Mouse (Mus musculus) limb, embryonic 13.5 days (tissue): ENCODE results near the gene Wdr83. TPM values are rescaled to one million over a fixed set of nuclear protein-coding genes. Genes with fewer than 3 reads are reported as not detected.
"Not testable (repeated sequence)": the region's sequence is repeated elsewhere in the genome, so short reads cannot be mapped to it uniquely, and the experiment has no call there.

Experiments
- ATAC-seq: fragments of 200-750 bp; cut with Nextera tagmentation; 2 replicates; pipeline ENCODE4 v1.8.0; 2017; ENCODE audit warnings: low read depth, moderate number of reproducible peaks, moderate TSS enrichment; ENCODE audit not compliant: low FRiP score
- H3K27ac ChIP-seq: fragments of 300-500 bp; sonication (generic); 2 replicates; pipeline ENCODE4 v1.5.1; 2015; ENCODE audit warnings: inconsistent platforms, mild to moderate bottlenecking, moderate library complexity
- H3K27me3 ChIP-seq: fragments of 300-500 bp; sonication (generic); 2 replicates; pipeline ENCODE4 v1.6.1; 2015; ENCODE audit warnings: mild to moderate bottlenecking, inconsistent platforms
- H3K36me3 ChIP-seq: fragments of 300-500 bp; sonication (generic); 2 replicates; pipeline ENCODE4 v1.6.1; 2015; ENCODE audit warnings: inconsistent platforms, mild to moderate bottlenecking, moderate library complexity
- H3K4me1 ChIP-seq: fragments of 300-500 bp; sonication (generic); 2 replicates; pipeline ENCODE4 v1.6.1; 2015; ENCODE audit warnings: inconsistent platforms
- H3K4me2 ChIP-seq: fragments of 300-500 bp; sonication (generic); replicated peaks from 2 replicates; pipeline ENCODE4 v1.6.1; 2015; ENCODE audit warnings: inconsistent platforms, mild to moderate bottlenecking, moderate library complexity
- H3K4me3 ChIP-seq: fragments of 300-500 bp; sonication (generic); 2 replicates; pipeline ENCODE4 v1.5.1; 2015; ENCODE audit warnings: moderate library complexity, mild to moderate bottlenecking, inconsistent platforms
- H3K9ac ChIP-seq: fragments of 300-500 bp; sonication (generic); 2 replicates; pipeline ENCODE4 v1.6.1; 2015; ENCODE audit warnings: mild to moderate bottlenecking, inconsistent platforms
- H3K9me3 ChIP-seq: fragments of 300-500 bp; sonication (generic); 2 replicates; pipeline ENCODE4 v1.6.1; 2016; ENCODE audit warnings: inconsistent platforms
- WGBS: fragments of 180-500 bp; shearing (Covaris S2); methylation state at CpG from one replicate; pipeline ENCODE4 v1.1.7; 2015; 5-methylcytosine and 5-hydroxymethylcytosine counted together
- polyA plus RNA-seq: library from polyadenylated mRNA; unstranded; fragments of >200 nt; fragmentation: Nextera tagmentation; extraction: Ambion mirVana; gene quantifications from 2 replicates; pipeline ENCODE4 v1.2.1, GENCODE M21; 2015

The Wdr83 gene
- 43.0 and 45.1 TPM in 2 replicates for polyA plus RNA-seq

DNA sequence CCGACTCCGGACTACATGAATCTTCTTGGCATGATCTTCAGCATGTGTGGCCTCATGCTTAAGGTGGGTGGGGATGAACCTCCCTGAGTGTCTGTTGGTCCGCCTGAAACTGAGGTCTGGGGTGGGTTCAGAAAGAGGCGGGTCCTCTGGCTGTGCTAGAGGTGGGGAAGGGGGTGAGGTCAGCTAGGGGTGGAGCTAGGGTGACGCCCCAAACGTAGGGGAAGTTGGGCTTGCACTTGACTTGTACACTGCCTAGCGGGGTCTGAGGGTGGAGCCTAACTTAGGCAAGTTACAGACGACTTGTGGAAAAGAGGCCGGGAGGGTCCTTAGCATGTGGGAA is at the start of gene Wdr83:
Gene Wdr83, minus strand, starts transcription at position 91 of the 340 bp plus-strand sequence.
- Histone ChIP-seq H3K4me3 (peak within 1 kb of the TSS; percentile 89), H3K4me2 (peak within 1 kb of the TSS; percentile 96), H3K9me3 (no peaks in the 10 kb centered on the region), H3K27me3 (no peaks in the 10 kb centered on the region), H3K9ac (peak within 1 kb of the TSS; percentile 88), H3K36me3 (peaks cover 25% of the 10 kb centered on the region), H3K27ac (peak within 1 kb of the TSS; percentile 44; the same call in 1 of the 2 replicates), H3K4me1 (peaks cover 37% of the 10 kb centered on the region)
- ATAC-seq: peak; percentile 67
- 1% methylated on average over 9 of the region's 9 CpGs for WGBS

DNA sequence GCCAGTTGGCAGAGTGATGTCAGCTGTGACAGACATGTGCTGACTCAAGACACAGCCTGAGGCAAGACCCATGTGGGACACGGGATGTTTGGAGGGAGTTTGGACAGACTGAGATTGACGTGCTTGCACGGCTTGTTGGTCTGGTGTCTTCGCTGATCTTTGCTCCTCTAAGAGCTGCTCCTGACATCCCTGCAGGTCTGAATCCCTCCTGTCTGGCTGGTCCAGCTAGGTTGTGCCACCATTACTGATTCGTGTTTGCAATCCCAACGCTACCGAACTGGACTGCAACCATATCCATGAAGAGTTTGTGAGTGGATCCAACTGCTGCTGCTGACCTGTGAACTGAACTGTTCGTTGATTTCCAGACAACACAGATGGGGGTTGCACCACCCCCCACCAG is 42.6 kb upstream of the Wdr83 start:
- Histone ChIP-seq H3K27me3 (no peaks in the 10 kb centered on the region), H3K27ac (no peak overlapping the region), H3K9ac (no peak overlapping the region), H3K4me2 (no peak overlapping the region), H3K4me3 (no peak overlapping the region), H3K4me1 (peaks cover 4% of the 10 kb centered on the region), H3K36me3 (no peaks in the 10 kb centered on the region), H3K9me3 (no peaks in the 10 kb centered on the region)
- ATAC-seq: no peak
- WGBS: 94% methylated on average over 8 of the region's 8 CpGs

DNA sequence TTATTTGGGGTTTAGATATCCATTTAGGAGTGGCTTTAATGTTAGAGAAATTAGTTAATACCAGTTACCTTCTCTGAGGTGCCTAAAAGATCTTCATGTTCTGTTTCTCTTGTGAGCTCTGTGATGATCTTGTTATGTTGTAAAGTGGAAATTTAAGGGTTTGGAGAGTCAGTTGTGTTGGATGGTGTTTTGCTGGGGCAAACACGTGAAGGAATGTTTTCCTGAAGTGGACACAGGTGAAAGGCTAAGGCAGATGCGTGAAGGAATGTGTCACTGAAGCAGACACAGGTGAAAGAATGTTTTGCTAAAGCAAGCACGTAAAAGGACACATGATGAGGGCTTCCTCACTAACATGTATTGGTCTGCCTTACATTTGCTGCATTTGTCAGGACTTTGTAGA is 41.9 kb upstream of the Wdr83 start, which contains the start of gene Zfp791:
Gene Zfp791, minus strand, starts transcription at position 101 of the 400 bp plus-strand sequence.
- Histone ChIP-seq H3K4me3 (no peak within 1 kb of the TSS), H3K4me2 (no peak within 1 kb of the TSS), H3K27me3 (no peaks in the 10 kb centered on the region), H3K27ac (no peak within 1 kb of the TSS), H3K36me3 (no peaks in the 10 kb centered on the region), H3K9me3 (no peaks in the 10 kb centered on the region), H3K9ac (no peak within 1 kb of the TSS), H3K4me1 (peaks cover 6% of the 10 kb centered on the region)
- 81% methylated on average over 3 of the region's 3 CpGs for WGBS
- ATAC-seq: no peak

DNA sequence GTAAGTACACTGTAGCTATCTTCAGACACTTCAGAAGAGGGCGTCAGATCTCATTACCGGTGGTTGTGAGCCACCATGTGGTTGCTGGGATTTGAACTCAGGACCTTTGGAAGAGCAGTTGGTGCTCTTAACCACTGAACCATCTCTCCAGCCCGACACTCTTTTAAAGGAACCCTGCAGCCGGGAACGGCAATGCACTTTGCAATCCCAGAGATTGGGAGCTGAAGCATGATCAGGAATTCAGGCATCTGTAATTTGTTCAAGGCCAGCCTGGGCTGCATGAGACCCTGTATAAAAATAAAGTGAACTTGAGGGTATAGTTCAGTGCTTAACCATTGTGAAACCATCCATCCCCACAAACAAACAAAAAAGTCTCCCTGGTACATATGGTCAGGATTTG is 39.1 kb upstream of the Wdr83 start:
- H3K4me2 ChIP-seq, H3K27ac ChIP-seq, H3K27me3 ChIP-seq, H3K9me3 ChIP-seq, H3K4me3 ChIP-seq, H3K4me1 ChIP-seq, ATAC-seq, H3K9ac ChIP-seq, H3K36me3 ChIP-seq: not testable (repeated sequence)
- 82% methylated on average over 5 of the region's 5 CpGs for WGBS

DNA sequence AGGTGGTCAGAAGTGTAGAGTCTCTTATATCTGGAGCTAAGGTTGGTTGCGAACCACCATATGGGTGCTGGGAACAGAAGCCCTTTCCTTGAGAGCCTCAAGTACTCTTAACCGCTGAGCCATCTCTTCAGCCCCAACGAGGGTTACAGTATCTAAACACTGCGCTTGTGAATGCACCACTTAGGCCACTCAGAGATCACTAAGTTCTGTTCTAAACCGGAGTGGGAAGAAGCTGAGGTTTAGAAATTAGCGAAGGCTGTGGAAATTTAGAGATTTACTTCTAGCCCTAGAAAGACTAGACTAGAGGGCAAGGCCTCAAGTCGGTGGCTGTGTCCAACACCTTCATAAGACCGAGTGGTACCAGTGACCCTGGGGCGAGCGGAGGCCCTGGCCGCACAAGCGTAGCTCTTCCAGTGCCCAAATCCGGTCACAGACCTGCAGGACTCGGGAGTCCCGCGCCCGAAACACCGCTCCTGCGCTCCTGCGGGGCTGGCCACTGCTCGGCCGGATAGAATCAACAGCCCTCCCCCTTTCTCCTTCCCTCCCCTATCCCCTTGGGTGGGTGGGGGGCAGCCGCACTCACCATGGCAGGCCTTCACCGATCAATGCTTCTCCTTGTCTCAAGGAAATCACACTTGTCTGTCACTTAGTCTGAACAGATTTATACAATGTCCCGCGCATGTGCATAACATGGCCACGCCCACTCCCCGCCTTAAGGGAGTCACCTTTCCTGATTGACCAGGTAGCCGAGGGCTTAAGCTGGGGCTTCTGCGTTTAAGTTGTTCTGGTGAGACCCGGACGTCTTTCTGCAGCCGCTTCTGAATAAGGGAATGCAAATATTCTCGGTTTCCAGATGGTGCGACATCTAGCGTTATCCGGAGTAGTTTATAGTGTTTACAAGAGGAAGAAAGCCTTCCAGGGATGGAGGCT is 38.2 kb upstream of the Wdr83 start:
- H3K4me3 ChIP-seq: peak overlapping the region; percentile 69
- H3K4me1 ChIP-seq: peaks cover 6% of the 10 kb centered on the region
- 7% methylated on average over 37 of the region's 37 CpGs for WGBS
- ATAC-seq: peak; percentile 93
- H3K9me3 ChIP-seq: no peaks in the 10 kb centered on the region
- peak overlapping the region; percentile 79 for H3K4me2 ChIP-seq
- peak overlapping the region; percentile 80 for H3K9ac ChIP-seq
- H3K36me3 ChIP-seq: no peaks in the 10 kb centered on the region; the same call in none of the 2 replicates
- H3K27ac ChIP-seq: peak overlapping the region; percentile 74; the same call in 1 of the 2 replicates
- no peaks in the 10 kb centered on the region for H3K27me3 ChIP-seq

DNA sequence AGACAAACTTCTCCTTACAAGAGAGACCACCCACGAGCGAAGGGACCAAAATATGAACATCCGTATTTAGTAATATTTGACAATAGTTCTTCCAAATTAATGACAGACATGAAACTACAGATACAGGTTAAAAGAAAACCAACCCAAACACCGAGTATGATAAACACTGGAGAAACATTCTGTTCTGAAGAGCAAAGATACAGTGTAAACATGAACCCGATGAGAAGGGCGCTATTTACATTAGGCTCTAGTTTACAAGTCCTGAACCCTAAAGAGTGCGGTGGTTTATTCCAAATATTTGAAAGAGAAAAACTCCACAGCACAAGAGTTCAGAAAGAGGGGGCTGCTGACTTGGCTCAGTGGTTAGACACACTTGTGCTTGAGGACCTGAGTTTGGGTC is 35.9 kb upstream of the Wdr83 start:
- Histone ChIP-seq H3K4me3 (no peak overlapping the region), H3K27ac (no peak overlapping the region), H3K9me3 (peaks cover 3% of the 10 kb centered on the region; the same call in 1 of the 2 replicates), H3K9ac (no peak overlapping the region), H3K27me3 (no peaks in the 10 kb centered on the region), H3K4me1 (peaks cover 6% of the 10 kb centered on the region), H3K36me3 (peaks cover 13% of the 10 kb centered on the region), H3K4me2 (no peak overlapping the region)
- no peak for ATAC-seq
- WGBS: 87% methylated on average over 7 of the region's 7 CpGs

DNA sequence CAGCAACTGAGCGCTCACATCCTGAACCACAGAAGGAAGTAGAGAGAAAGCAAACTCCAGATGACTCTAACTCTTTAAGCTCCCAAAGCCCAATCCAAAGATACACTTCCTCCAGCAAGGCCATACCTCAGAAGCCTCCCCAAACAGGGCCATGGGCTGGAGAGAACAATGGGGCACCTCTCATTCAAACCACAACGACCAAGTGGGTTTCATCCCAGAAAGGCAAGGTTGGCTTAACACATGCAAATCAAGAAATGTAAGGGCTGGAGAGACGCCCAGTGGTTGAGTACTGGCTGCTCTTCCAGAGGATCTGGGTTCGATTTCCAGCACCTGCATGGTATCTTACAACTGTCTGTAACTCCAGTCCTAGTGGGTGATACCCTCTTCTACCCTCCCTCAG is 34.4 kb upstream of the Wdr83 start:
- Histone ChIP-seq H3K9me3 (peaks cover 6% of the 10 kb centered on the region; the same call in 1 of the 2 replicates), H3K4me2 (no peak overlapping the region), H3K9ac (no peak overlapping the region), H3K27me3 (no peaks in the 10 kb centered on the region), H3K4me1 (peaks cover 6% of the 10 kb centered on the region), H3K36me3 (peaks cover 28% of the 10 kb centered on the region), H3K4me3 (no peak overlapping the region), H3K27ac (no peak overlapping the region)
- 77% methylated on average over 4 of the region's 4 CpGs for WGBS
- ATAC-seq: no peak

DNA sequence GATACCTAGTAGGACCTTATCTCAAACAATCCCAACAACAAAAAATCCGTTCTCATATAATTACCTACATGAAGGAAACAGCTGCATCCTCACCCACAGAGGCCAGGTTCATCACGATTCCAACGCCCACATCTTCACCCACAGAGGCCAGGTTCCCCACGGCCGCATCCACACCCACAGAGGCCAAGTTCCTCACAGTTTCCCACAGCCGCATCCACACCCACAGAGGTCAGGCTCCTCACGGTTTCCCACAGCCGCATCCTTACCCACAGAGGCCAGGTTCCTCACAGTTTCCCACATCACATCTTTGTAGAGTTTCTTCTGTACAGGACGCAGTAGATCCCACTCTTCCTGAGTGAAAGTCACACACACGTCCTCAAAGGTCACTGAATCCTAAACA is 32.1 kb upstream of the Wdr83 start:
- Histone ChIP-seq H3K36me3 (peaks cover 50% of the 10 kb centered on the region), H3K4me1 (no peaks in the 10 kb centered on the region), H3K27me3 (no peaks in the 10 kb centered on the region), H3K9ac (no peak overlapping the region), H3K27ac (no peak overlapping the region), H3K4me3 (no peak overlapping the region), H3K4me2 (no peak overlapping the region), H3K9me3 (peaks cover 6% of the 10 kb centered on the region; the same call in 1 of the 2 replicates)
- no peak for ATAC-seq
- WGBS: 94% methylated on average over 10 of the region's 10 CpGs

DNA sequence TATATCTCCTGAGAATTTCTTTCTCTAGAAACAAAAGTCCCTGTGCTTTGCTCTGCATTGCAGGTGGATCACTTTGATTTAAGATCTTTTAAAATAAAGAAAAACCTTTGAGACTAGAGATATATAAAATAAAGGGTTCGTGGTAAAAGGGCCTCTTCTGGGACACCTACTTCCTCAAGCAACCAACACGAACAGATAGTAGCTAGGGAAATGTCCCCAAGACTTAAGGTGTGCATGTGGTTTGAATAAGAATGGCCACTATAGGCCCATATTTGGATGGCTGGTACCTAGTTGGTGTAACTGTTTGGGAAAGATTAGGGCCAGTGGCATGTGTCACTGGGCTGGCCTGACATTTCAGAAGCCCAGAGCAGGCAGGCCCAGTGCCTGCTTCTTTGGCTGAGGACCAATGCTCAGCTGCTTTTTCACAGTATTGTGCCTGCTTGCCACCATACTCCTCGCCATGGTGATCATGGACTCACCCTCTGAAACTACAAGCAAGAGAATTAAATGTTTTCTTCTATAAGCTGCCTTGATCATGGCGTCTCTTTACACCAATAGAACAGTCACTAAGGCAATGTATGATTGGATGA is 19.1 kb upstream of the Wdr83 start:
- Histone ChIP-seq H3K4me3 (no peak overlapping the region), H3K9ac (no peak overlapping the region), H3K9me3 (peaks cover 4% of the 10 kb centered on the region; the same call in 1 of the 2 replicates), H3K27me3 (no peaks in the 10 kb centered on the region), H3K27ac (no peak overlapping the region), H3K4me1 (no peaks in the 10 kb centered on the region), H3K4me2 (no peak overlapping the region), H3K36me3 (peaks cover 37% of the 10 kb centered on the region)
- ATAC-seq: no peak
- 82% methylated on average over 4 of the region's 4 CpGs for WGBS

DNA sequence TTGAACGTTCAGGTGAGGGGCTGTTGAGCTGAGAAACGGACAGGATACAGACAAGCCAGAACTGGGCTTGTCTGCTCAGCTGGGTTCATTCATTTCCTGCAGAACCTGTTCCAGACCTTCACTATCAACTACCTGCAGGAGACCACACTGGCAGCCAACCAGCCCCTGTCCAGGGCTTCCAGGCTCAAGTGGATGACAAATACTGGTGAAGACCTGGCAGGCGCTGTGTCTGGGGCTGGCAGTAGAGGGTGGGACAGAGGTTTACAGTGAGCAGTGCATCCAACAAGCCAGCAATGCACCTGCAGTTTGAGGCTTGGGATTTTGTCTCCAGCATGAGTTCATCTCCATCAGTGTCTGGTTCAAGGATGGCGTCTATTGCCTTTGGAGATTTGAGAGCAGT is 15.7 kb upstream of the Wdr83 start:
- Histone ChIP-seq H3K4me1 (no peaks in the 10 kb centered on the region), H3K4me2 (no peak overlapping the region), H3K36me3 (peaks cover 64% of the 10 kb centered on the region), H3K27me3 (no peaks in the 10 kb centered on the region), H3K9ac (no peak overlapping the region), H3K27ac (no peak overlapping the region), H3K9me3 (peaks cover 4% of the 10 kb centered on the region; the same call in 1 of the 2 replicates), H3K4me3 (no peak overlapping the region)
- 84% methylated on average over 4 of the region's 4 CpGs for WGBS
- ATAC-seq: no peak

DNA sequence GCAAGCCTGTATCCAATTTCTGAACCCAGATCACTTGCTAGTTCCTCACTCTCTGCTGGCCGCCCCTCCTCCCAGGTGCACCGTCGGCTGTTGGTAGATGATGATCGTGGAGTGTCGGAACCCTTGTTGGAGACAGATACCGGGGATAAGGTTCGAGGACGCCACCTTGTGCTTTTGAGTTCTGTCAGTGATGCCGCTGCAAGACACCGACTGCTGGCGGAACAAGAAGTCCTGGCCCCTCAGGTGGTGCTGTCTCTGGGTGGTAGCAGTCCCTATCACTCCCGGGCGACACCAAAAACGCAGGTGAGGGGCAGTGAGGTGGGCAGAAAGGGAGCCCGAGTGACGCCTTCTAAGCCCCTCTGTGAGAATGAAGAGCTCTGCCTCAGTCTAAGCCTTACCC is 15.1 kb upstream of the Wdr83 start:
- H3K9ac ChIP-seq: no peak overlapping the region
- 94% methylated on average over 16 of the region's 16 CpGs for WGBS

DNA sequence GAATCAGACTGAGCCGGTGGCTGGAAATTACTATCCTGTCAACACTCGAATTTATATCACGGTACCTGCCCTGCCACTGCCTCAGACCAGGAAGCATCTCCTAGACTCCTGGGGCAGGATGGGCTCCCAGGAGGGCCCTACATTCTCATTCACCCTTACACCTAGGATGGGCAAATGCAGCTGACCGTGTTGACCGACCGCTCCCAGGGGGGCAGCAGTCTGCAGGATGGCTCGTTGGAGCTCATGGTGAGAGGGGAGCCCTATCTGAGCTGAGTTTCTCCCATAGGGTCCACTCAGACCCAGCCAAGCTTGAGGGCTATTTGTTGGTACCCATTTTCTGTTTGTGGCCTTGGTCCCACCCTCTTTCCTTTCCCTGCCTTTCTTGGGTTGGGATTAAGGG is 14.5 kb upstream of the Wdr83 start:
- Histone ChIP-seq H3K9me3 (no peaks in the 10 kb centered on the region), H3K9ac (no peak overlapping the region), H3K4me3 (no peak overlapping the region), H3K4me2 (no peak overlapping the region), H3K27me3 (no peaks in the 10 kb centered on the region), H3K27ac (no peak overlapping the region), H3K36me3 (peaks cover 76% of the 10 kb centered on the region), H3K4me1 (no peaks in the 10 kb centered on the region)
- WGBS: 91% methylated on average over 7 of the region's 7 CpGs
- no peak for ATAC-seq

More for the DNA sequence above, 15.1 kb upstream of the Wdr83 start:
- no peak overlapping the region for H3K4me3 ChIP-seq
- H3K27me3 ChIP-seq: no peaks in the 10 kb centered on the region
- H3K4me2 ChIP-seq: no peak overlapping the region
- H3K4me1 ChIP-seq: no peaks in the 10 kb centered on the region
- H3K27ac ChIP-seq: no peak overlapping the region
- ATAC-seq: no peak
- H3K9me3 ChIP-seq: no peaks in the 10 kb centered on the region
- peaks cover 70% of the 10 kb centered on the region for H3K36me3 ChIP-seq
